ENCODE assay signal across 8 mouse cellular contexts in the genomic region with DNA sequence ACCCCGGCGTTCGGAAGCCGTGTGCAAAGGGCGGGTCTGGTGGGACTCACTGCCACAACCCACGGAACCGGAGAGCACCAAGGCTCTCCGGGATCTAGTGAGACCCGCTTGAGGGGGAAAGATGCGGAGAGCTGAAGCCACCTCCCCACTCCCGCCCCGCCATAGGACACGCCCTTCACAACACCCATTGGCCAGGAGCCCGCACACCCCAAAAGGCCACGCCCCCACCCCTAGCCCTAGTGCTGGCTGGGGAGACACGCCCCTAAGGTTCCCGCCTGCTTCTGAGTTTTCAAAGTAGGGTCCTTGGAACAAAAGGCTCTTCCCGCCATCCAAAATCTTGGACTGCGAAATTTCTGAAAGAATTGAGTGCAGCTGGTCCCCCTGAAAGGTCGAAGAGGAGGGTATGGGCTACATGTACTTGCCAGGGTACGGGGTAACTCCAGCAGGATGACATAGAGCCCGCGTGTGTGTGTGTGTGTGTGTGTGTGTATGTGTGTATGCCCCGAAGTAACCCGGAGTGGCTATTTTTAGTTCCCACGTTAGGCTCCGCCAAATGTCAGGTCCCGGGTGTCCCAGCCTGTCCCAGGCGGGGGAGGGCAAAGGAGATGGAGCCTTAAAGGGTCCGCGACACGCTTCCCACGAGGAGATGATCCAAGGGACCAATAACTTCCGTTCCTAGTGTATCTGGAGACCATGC. TPM values are rescaled to one million over a fixed set of nuclear protein-coding genes. Genes with fewer than 3 reads are reported as not detected.
DNase-seq lines count a peak whose midpoint lies in the region; ATAC-seq lines count a peak whose summit lies in the region.

Gene Slc2a4 (minus strand): TSS at position 123 of the 697 bp plus-strand sequence.

- H3K4me2 ChIP-seq in forebrain, embryonic 13.5 days: peak within 1 kb of the TSS; percentile 66

- H3K9me3 ChIP-seq in forebrain, embryonic 13.5 days (replicated peaks): no peaks in the 10 kb centered on the region

- peak within 1 kb of the TSS; percentile 68 for H3K9ac ChIP-seq in forebrain, embryonic 13.5 days

- H3K36me3 ChIP-seq in forebrain, embryonic 13.5 days (ENCODE audit: poor library complexity, severe bottlenecking): peaks cover 17% of the 10 kb centered on the region

- intact Hi-C loops in heart, postnatal 25 days (cut with DNase I): no loop called here

- WGBS in forebrain, embryonic 13.5 days: under 1% methylated on average over 34 of the region's 34 CpGs
- WGBS in large intestine, adult 2 months: under 1% methylated on average over 34 of the region's 34 CpGs

- peaks cover 20% of the 10 kb centered on the region for H3K4me1 ChIP-seq in forebrain, embryonic 13.5 days

- DNase-seq in MN1 (ENCODE audit: low spot score): peak; percentile 88
- DNase-seq in c-Kit-positive CD71-negative TER-119-negative erythroid progenitor cells, embryonic 14.5 days (ENCODE audit: low read depth): peak; percentile 92
- DNase-seq in heart, postnatal 25 days (ENCODE audit: low spot score): peak; percentile 85
- no peak for DNase-seq in large intestine, adult 2 months (ENCODE audit: low read depth, low spot score)
- DNase-seq in lung, postnatal 10 days: peak; percentile 95
- DNase-seq in ovary, postnatal 14 days (ENCODE audit: low spot score): peak; percentile 91
- DNase-seq in urinary bladder, adult 2 months (ENCODE audit: low spot score): peak; percentile 73

- H3K27me3 ChIP-seq in forebrain, embryonic 13.5 days: 0 out of 2 replicates have a peak, but pooled peaks cover 2% of the 10 kb centered on the region

- H3K4me3 ChIP-seq in forebrain, embryonic 13.5 days: peak within 1 kb of the TSS; percentile 51

- peak; percentile 92 for ATAC-seq in forebrain, embryonic 13.5 days

- H3K27ac ChIP-seq in forebrain, embryonic 13.5 days: peak within 1 kb of the TSS; percentile 80

RNA-seq across cellular contexts. Expression of gene Slc2a4, which starts in this region (rescaled TPM):
- polyA plus RNA-seq in forebrain, embryonic 13.5 days (2015; fragmentation: Nextera tagmentation; extraction: Ambion mirVana): 9.3 and 12.6 TPM in 2 replicates
- total RNA-seq in heart, postnatal 25 days (2021): 100 to 1,000 TPM; 325 to 365 TPM
- polyA plus RNA-seq in large intestine, adult 2 months (2012; rRNA removed): 27.4 and 27.5 TPM in 2 replicates
- polyA plus RNA-seq in urinary bladder, adult 2 months (2012; rRNA removed): 146 and 167 TPM in 2 replicates
